Mouse (Mus musculus) forebrain, embryonic 10.5 days (tissue): ENCODE measurements around the gene Il1rl2. TPM values are rescaled to one million over a fixed set of nuclear protein-coding genes. Genes with fewer than 3 reads are reported as not detected.

Source experiments
- DNase-seq: peaks from one replicate; pipeline ENCODE4 v3.0.0-alpha.2; 2017; ENCODE audit warnings: low spot score; ENCODE audit errors: extremely low spot score
- H3K27ac ChIP-seq: fragments of 300-500 bp; sonication (generic); 2 replicates; pipeline ENCODE4 v1.5.1; 2016; ENCODE audit warnings: mild to moderate bottlenecking
- H3K27me3 ChIP-seq: fragments of 300-500 bp; sonication (generic); 2 replicates; pipeline ENCODE4 v1.6.1; 2016; ENCODE audit warnings: mild to moderate bottlenecking; ENCODE audit not compliant: poor library complexity, severe bottlenecking
- H3K36me3 ChIP-seq: fragments of 300-500 bp; sonication (generic); replicated peaks from 2 replicates; pipeline ENCODE4 v1.6.1; 2016; ENCODE audit warnings: mild to moderate bottlenecking, moderate library complexity
- H3K4me1 ChIP-seq: fragments of 300-500 bp; sonication (generic); 2 replicates; pipeline ENCODE4 v1.6.1; 2016
- H3K4me3 ChIP-seq: fragments of 300-500 bp; sonication (generic); 2 replicates; pipeline ENCODE4 v1.5.1; 2016; ENCODE audit warnings: mild to moderate bottlenecking, moderate library complexity
- H3K9me3 ChIP-seq: fragments of 300-500 bp; sonication (generic); 2 replicates; pipeline ENCODE4 v1.6.1; 2016; ENCODE audit warnings: mild to moderate bottlenecking, moderate library complexity
- WGBS: fragments of 180-500 bp; shearing (Covaris S2); methylation state at CpG from one replicate; pipeline ENCODE4 v1.1.7; 2016; 5-methylcytosine and 5-hydroxymethylcytosine counted together
- polyA plus RNA-seq: library from polyadenylated mRNA; unstranded; fragments of >200 nt; fragmentation: Nextera tagmentation; extraction: Ambion mirVana; gene quantifications from 2 replicates; pipeline ENCODE4 v1.2.1, GENCODE M21; 2016

Il1rl2 gene
- polyA plus RNA-seq, 1 experiment from 2014 or later, result 1.1 TPM

- Histone ChIP-seq H3K9me3 (no peaks in the 10 kb centered on the region), H3K27ac (no peak overlapping the region), H3K27me3 (peaks cover 34% of the 10 kb centered on the region), H3K4me1 (peaks cover 11% of the 10 kb centered on the region), H3K36me3 (no peaks in the 10 kb centered on the region), H3K4me3 (no peak overlapping the region)
- 87% methylated on average over 8 of the region's 8 CpGs for WGBS
- DNase-seq, result no peak
Observed at GRCm38 (mm10) chr1:40330181-40330580, 5.8 kb downstream of the Il1rl2 start.

- Histone ChIP-seq H3K4me3 (no peak overlapping the region), H3K4me1 (no peaks in the 10 kb centered on the region), H3K27ac (no peak overlapping the region), H3K36me3 (no peaks in the 10 kb centered on the region), H3K27me3 (no peaks in the 10 kb centered on the region), H3K9me3 (no peaks in the 10 kb centered on the region)
- WGBS, result 89% methylated on average over 1 of the region's 1 CpGs
- no peak for DNase-seq
Observed at GRCm38 (mm10) chr1:40339346-40339745, 14.9 kb downstream of the Il1rl2 start.

- no peaks in the 10 kb centered on the region for H3K9me3 ChIP-seq
- no peak overlapping the region for H3K27ac ChIP-seq
- H3K4me1 ChIP-seq, result no peaks in the 10 kb centered on the region
- no peaks in the 10 kb centered on the region for H3K27me3 ChIP-seq
- WGBS, result 89% methylated on average over 4 of the region's 4 CpGs
- DNase-seq, result no peak
- H3K4me3 ChIP-seq, result no peak overlapping the region
- no peaks in the 10 kb centered on the region for H3K36me3 ChIP-seq
Observed at GRCm38 (mm10) chr1:40340102-40340501, 15.7 kb downstream of the Il1rl2 start.

GRCm38 (mm10) chr1:40352158-40352903 lies 27.9 kb downstream of the Il1rl2 start:
- no peak for DNase-seq
- Histone ChIP-seq H3K36me3 (no peaks in the 10 kb centered on the region), H3K27me3 (no peaks in the 10 kb centered on the region), H3K9me3 (no peaks in the 10 kb centered on the region), H3K27ac (no peak overlapping the region), H3K4me3 (no peak overlapping the region), H3K4me1 (0 out of 2 replicates have a peak, but pooled peaks cover under 1% of the 10 kb centered on the region)
- WGBS, result 88% methylated on average over 4 of the region's 4 CpGs

- DNase-seq, result no peak
- H3K27ac ChIP-seq, result no peak overlapping the region
- no peaks in the 10 kb centered on the region for H3K36me3 ChIP-seq
- H3K4me3 ChIP-seq, result no peak overlapping the region
- WGBS, result 71% methylated on average over 2 of the region's 2 CpGs
- H3K27me3 ChIP-seq, result no peaks in the 10 kb centered on the region
- peaks cover 6% of the 10 kb centered on the region; the same call in 1 of the 2 replicates for H3K4me1 ChIP-seq
- H3K9me3 ChIP-seq, result no peaks in the 10 kb centered on the region
Observed at GRCm38 (mm10) chr1:40352904-40353286, 28.5 kb downstream of the Il1rl2 start.

- DNase-seq, result no peak
- no peak overlapping the region for H3K4me3 ChIP-seq
- peaks cover 10% of the 10 kb centered on the region for H3K4me1 ChIP-seq
- WGBS, result 91% methylated on average over 3 of the region's 3 CpGs
- no peaks in the 10 kb centered on the region for H3K27me3 ChIP-seq
- H3K36me3 ChIP-seq, result no peaks in the 10 kb centered on the region
- no peak overlapping the region for H3K27ac ChIP-seq
- H3K9me3 ChIP-seq, result no peaks in the 10 kb centered on the region
Observed at GRCm38 (mm10) chr1:40354665-40355064, 30.3 kb downstream of the Il1rl2 start.

GRCm38 (mm10) chr1:40355431-40355843 lies 31.0 kb downstream of the Il1rl2 start:
- no peak overlapping the region for H3K27ac ChIP-seq
- H3K4me1 ChIP-seq, result peaks cover 12% of the 10 kb centered on the region
- DNase-seq, result no peak
- no peaks in the 10 kb centered on the region for H3K27me3 ChIP-seq
- no peaks in the 10 kb centered on the region for H3K9me3 ChIP-seq
- WGBS, result 93% methylated on average over 4 of the region's 4 CpGs
- no peak overlapping the region for H3K4me3 ChIP-seq
- H3K36me3 ChIP-seq, result no peaks in the 10 kb centered on the region

GRCm38 (mm10) chr1:40355904-40356521 lies 31.6 kb downstream of the Il1rl2 start:
- Histone ChIP-seq H3K27me3 (no peaks in the 10 kb centered on the region), H3K9me3 (no peaks in the 10 kb centered on the region), H3K36me3 (no peaks in the 10 kb centered on the region), H3K4me3 (no peak overlapping the region), H3K27ac (no peak overlapping the region), H3K4me1 (peaks cover 18% of the 10 kb centered on the region)
- no peak for DNase-seq
- WGBS, result 89% methylated on average over 10 of the region's 10 CpGs

GRCm38 (mm10) chr1:40357921-40358320 lies 33.5 kb downstream of the Il1rl2 start:
- Histone ChIP-seq H3K27ac (no peak overlapping the region), H3K4me3 (no peak overlapping the region), H3K36me3 (no peaks in the 10 kb centered on the region), H3K9me3 (no peaks in the 10 kb centered on the region), H3K4me1 (peaks cover 19% of the 10 kb centered on the region), H3K27me3 (no peaks in the 10 kb centered on the region)
- 53% methylated on average over 2 of the region's 2 CpGs for WGBS
- no peak for DNase-seq

- H3K4me1 ChIP-seq, result peaks cover 19% of the 10 kb centered on the region
- no peaks in the 10 kb centered on the region for H3K9me3 ChIP-seq
- no peak overlapping the region for H3K27ac ChIP-seq
- H3K27me3 ChIP-seq, result no peaks in the 10 kb centered on the region
- no peaks in the 10 kb centered on the region for H3K36me3 ChIP-seq
- no peak overlapping the region for H3K4me3 ChIP-seq
- WGBS, result 78% methylated on average over 2 of the region's 2 CpGs
- DNase-seq, result no peak
Observed at GRCm38 (mm10) chr1:40358351-40358750, 33.9 kb downstream of the Il1rl2 start.

- DNase-seq, result no peak
- peaks cover 19% of the 10 kb centered on the region for H3K4me1 ChIP-seq
- no peaks in the 10 kb centered on the region for H3K36me3 ChIP-seq
- no peaks in the 10 kb centered on the region for H3K27me3 ChIP-seq
- 84% methylated on average over 4 of the region's 4 CpGs for WGBS
- H3K4me3 ChIP-seq, result no peak overlapping the region
- H3K9me3 ChIP-seq, result no peaks in the 10 kb centered on the region
- H3K27ac ChIP-seq, result no peak overlapping the region
Observed at GRCm38 (mm10) chr1:40358771-40359181, 34.4 kb downstream of the Il1rl2 start.

GRCm38 (mm10) chr1:40359731-40360130 lies 35.3 kb downstream of the Il1rl2 start:
- 80% methylated on average over 2 of the region's 2 CpGs for WGBS
- H3K27me3 ChIP-seq, result no peaks in the 10 kb centered on the region
- H3K9me3 ChIP-seq, result no peaks in the 10 kb centered on the region
- H3K27ac ChIP-seq, result no peak overlapping the region
- no peak overlapping the region for H3K4me3 ChIP-seq
- no peaks in the 10 kb centered on the region for H3K36me3 ChIP-seq
- peaks cover 23% of the 10 kb centered on the region for H3K4me1 ChIP-seq
- DNase-seq, result no peak

- DNase-seq, result no peak
- H3K27ac ChIP-seq, result no peak overlapping the region
- peaks cover 24% of the 10 kb centered on the region for H3K4me1 ChIP-seq
- 72% methylated on average over 7 of the region's 7 CpGs for WGBS
- no peaks in the 10 kb centered on the region for H3K27me3 ChIP-seq
- no peaks in the 10 kb centered on the region for H3K9me3 ChIP-seq
- no peaks in the 10 kb centered on the region for H3K36me3 ChIP-seq
- H3K4me3 ChIP-seq, result no peak overlapping the region
Observed at GRCm38 (mm10) chr1:40360969-40361368, 36.6 kb downstream of the Il1rl2 start.
